Mouse (Mus musculus) v-Abl transformed pro-B cells (cell line): ENCODE results near the gene Ankrd55.

Source experiments
- in situ Hi-C, 2 experiments: fragments of 400-800 bp; cut with MboI; formaldehyde crosslinking; loops; one replicate each; pipeline ENCODE4 v1.15.1; 2025; ENCODE audit not compliant: unreplicated experiment in 2 of 2

The Ankrd55 gene

DNA sequence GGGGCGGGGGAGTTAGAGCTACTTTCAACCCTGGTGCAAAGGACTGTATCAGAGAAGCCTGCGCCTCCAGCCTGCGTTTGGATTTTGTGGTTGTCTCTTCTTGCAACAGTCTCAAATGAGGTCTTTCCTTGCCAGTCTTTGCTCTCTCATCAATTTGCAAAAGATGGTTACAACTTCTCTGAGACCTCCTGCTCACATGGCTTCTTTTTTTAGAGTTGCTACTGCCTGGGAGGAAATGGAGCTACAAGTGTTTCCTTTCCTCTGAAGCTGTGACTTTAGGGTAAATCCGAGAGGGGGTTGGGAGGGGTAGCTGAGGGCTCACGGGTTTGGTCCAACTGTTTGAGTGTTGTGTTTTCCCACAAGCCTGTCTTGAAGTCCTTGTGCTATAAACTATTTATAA lies 145.0 kb downstream of the Ankrd55 start:
- in situ Hi-C loops: no loop called here
